Mouse (Mus musculus) lung, embryonic 16.5 days (tissue): ENCODE data around the gene Gde1. TPM values are rescaled to one million over a fixed set of nuclear protein-coding genes. Genes with fewer than 3 reads are reported as not detected.

Source experiments
- ATAC-seq: fragments of 200-750 bp; cut with Nextera tagmentation; 2 replicates; pipeline ENCODE4 v1.8.0; 2017; ENCODE audit warnings: low read depth, mild to moderate bottlenecking, moderate library complexity
- H3K27ac ChIP-seq: fragments of 300-500 bp; sonication (generic); 2 replicates; pipeline ENCODE4 v1.5.1; 2014; ENCODE audit warnings: mild to moderate bottlenecking, control low read depth, low read length
- H3K27me3 ChIP-seq: fragments of 300-500 bp; sonication (generic); 2 replicates; pipeline ENCODE4 v1.6.1; 2014; ENCODE audit warnings: low read depth, low read length, mixed read lengths; ENCODE audit not compliant: control insufficient read depth, insufficient read depth
- H3K36me3 ChIP-seq: fragments of 300-500 bp; sonication (generic); 2 replicates; pipeline ENCODE4 v1.6.1; 2014; ENCODE audit warnings: low read length; ENCODE audit not compliant: control insufficient read depth, insufficient read depth
- H3K4me1 ChIP-seq: fragments of 300-500 bp; sonication (generic); replicated peaks from 2 replicates; pipeline ENCODE4 v1.6.1; 2014; ENCODE audit warnings: low read length, mixed read lengths; ENCODE audit not compliant: control insufficient read depth, insufficient read depth
- H3K4me2 ChIP-seq: fragments of 300-500 bp; sonication (generic); 2 replicates; pipeline ENCODE4 v1.6.1; 2014; ENCODE audit warnings: low read depth, low read length, control low read depth
- H3K4me3 ChIP-seq: fragments of 300-500 bp; sonication (generic); 2 replicates; pipeline ENCODE4 v1.5.1; 2014; ENCODE audit warnings: mild to moderate bottlenecking, low read length, control low read depth
- H3K9ac ChIP-seq: fragments of 300-500 bp; sonication (generic); 2 replicates; pipeline ENCODE4 v1.6.1; 2014; ENCODE audit warnings: low read length, control low read depth
- H3K9me3 ChIP-seq: fragments of 300-500 bp; sonication (generic); 2 replicates; pipeline ENCODE4 v1.6.1; 2016; ENCODE audit warnings: low read length; ENCODE audit not compliant: control insufficient read depth
- WGBS: fragments of 180-500 bp; shearing (Covaris S2); extraction: QIAGEN DNeasy Blood & Tissue Kit; methylation state at CpG from one replicate; pipeline ENCODE4 v1.1.7; 2014; 5-methylcytosine and 5-hydroxymethylcytosine counted together
- polyA plus RNA-seq: library from polyadenylated mRNA; unstranded; fragments of >200 nt; fragmentation: Nextera tagmentation; extraction: Ambion mirVana; gene quantifications from 2 replicates; pipeline ENCODE4 v1.2.1, GENCODE M21; 2015

Gene Gde1
- polyA plus RNA-seq, 1 experiment from 2014 or later, result 146 TPM

GRCm38 (mm10) chr7:118738730-118739129, 33.2 kb upstream of the Gde1 start:
- no peak overlapping the region for H3K4me2 ChIP-seq
- H3K9me3 ChIP-seq, result no peaks in the 10 kb centered on the region
- no peak for ATAC-seq
- H3K36me3 ChIP-seq, result 0 out of 2 replicates have a peak, but pooled peaks cover 2% of the 10 kb centered on the region
- H3K4me1 ChIP-seq, result peaks cover 6% of the 10 kb centered on the region; the same call in 1 of the 2 replicates
- H3K27me3 ChIP-seq, result no peaks in the 10 kb centered on the region
- H3K9ac ChIP-seq, result no peak overlapping the region
- no peak overlapping the region for H3K4me3 ChIP-seq
- WGBS, result 62% methylated on average over 1 of the region's 1 CpGs
- H3K27ac ChIP-seq, result no peak overlapping the region

- peaks cover 15% of the 10 kb centered on the region for H3K36me3 ChIP-seq
- H3K27ac ChIP-seq, result no peak overlapping the region
- no peaks in the 10 kb centered on the region for H3K27me3 ChIP-seq
- WGBS, result 90% methylated on average over 13 of the region's 13 CpGs
- no peak overlapping the region for H3K9ac ChIP-seq
- H3K9me3 ChIP-seq, result no peaks in the 10 kb centered on the region
- ATAC-seq, result no peak
- H3K4me3 ChIP-seq, result no peak overlapping the region
- H3K4me2 ChIP-seq, result no peak overlapping the region
- H3K4me1 ChIP-seq, result no peaks in the 10 kb centered on the region
Observed at GRCm38 (mm10) chr7:118733225-118733624, 27.6 kb upstream of the Gde1 start.

- H3K9me3 ChIP-seq, result no peaks in the 10 kb centered on the region
- H3K4me3 ChIP-seq, result no peak overlapping the region
- H3K9ac ChIP-seq, result no peak overlapping the region
- no peak for ATAC-seq
- WGBS, result 88% methylated on average over 3 of the region's 3 CpGs
- no peak overlapping the region for H3K27ac ChIP-seq
- H3K4me1 ChIP-seq, result no peaks in the 10 kb centered on the region
- H3K36me3 ChIP-seq, result peaks cover 19% of the 10 kb centered on the region
- no peaks in the 10 kb centered on the region for H3K27me3 ChIP-seq
- H3K4me2 ChIP-seq, result no peak overlapping the region
Observed at GRCm38 (mm10) chr7:118731781-118732180, 26.2 kb upstream of the Gde1 start.

GRCm38 (mm10) chr7:118728846-118729587, 23.4 kb upstream of the Gde1 start:
- 90% methylated on average over 13 of the region's 13 CpGs for WGBS

GRCm38 (mm10) chr7:118725459-118725858, 19.9 kb upstream of the Gde1 start:
- no peak for ATAC-seq
- Histone ChIP-seq H3K4me1 (no peaks in the 10 kb centered on the region; the same call in 1 of the 2 replicates), H3K4me3 (no peak overlapping the region), H3K9ac (no peak overlapping the region), H3K27ac (no peak overlapping the region), H3K27me3 (no peaks in the 10 kb centered on the region), H3K9me3 (no peaks in the 10 kb centered on the region), H3K36me3 (peaks cover 23% of the 10 kb centered on the region), H3K4me2 (no peak overlapping the region)
- WGBS, result 85% methylated on average over 2 of the region's 2 CpGs

More at GRCm38 (mm10) chr7:118728846-118729587, 23.4 kb upstream of the Gde1 start:
- Histone ChIP-seq H3K4me3 (no peak overlapping the region), H3K4me1 (no peaks in the 10 kb centered on the region; the same call in 1 of the 2 replicates), H3K4me2 (no peak overlapping the region), H3K27me3 (no peaks in the 10 kb centered on the region), H3K9ac (no peak overlapping the region), H3K36me3 (peaks cover 34% of the 10 kb centered on the region), H3K27ac (no peak overlapping the region), H3K9me3 (no peaks in the 10 kb centered on the region)
- no peak for ATAC-seq

GRCm38 (mm10) chr7:118723927-118724326, 18.3 kb upstream of the Gde1 start:
- Histone ChIP-seq H3K27ac (peak overlapping the region; percentile 67), H3K4me3 (no peak overlapping the region), H3K9me3 (no peaks in the 10 kb centered on the region), H3K4me2 (peak overlapping the region; percentile 25; the same call in 1 of the 2 replicates), H3K36me3 (peaks cover 23% of the 10 kb centered on the region), H3K4me1 (no peaks in the 10 kb centered on the region; the same call in 1 of the 2 replicates), H3K27me3 (no peaks in the 10 kb centered on the region), H3K9ac (no peak overlapping the region)
- WGBS, result 66% methylated on average over 9 of the region's 9 CpGs
- ATAC-seq, result peak; percentile 97

- Histone ChIP-seq H3K4me2 (no peak overlapping the region), H3K9ac (no peak overlapping the region), H3K36me3 (peaks cover 9% of the 10 kb centered on the region; the same call in 1 of the 2 replicates), H3K27me3 (no peaks in the 10 kb centered on the region), H3K4me1 (peaks cover 6% of the 10 kb centered on the region), H3K4me3 (no peak overlapping the region), H3K9me3 (no peaks in the 10 kb centered on the region), H3K27ac (no peak overlapping the region)
- no peak for ATAC-seq
- WGBS, result 93% methylated on average over 4 of the region's 4 CpGs
Observed at GRCm38 (mm10) chr7:118718066-118718465, 12.5 kb upstream of the Gde1 start.

- Histone ChIP-seq H3K9me3 (no peaks in the 10 kb centered on the region), H3K36me3 (peaks cover 6% of the 10 kb centered on the region; the same call in 1 of the 2 replicates), H3K4me3 (no peak overlapping the region), H3K9ac (no peak overlapping the region), H3K27ac (no peak overlapping the region), H3K27me3 (no peaks in the 10 kb centered on the region), H3K4me2 (no peak overlapping the region), H3K4me1 (peaks cover 6% of the 10 kb centered on the region)
- WGBS, result 81% methylated on average over 1 of the region's 1 CpGs
- no peak for ATAC-seq
Observed at GRCm38 (mm10) chr7:118714873-118715272, 9.3 kb upstream of the Gde1 start.

- WGBS, result under 1% methylated on average over 48 of the region's 48 CpGs
- no peaks in the 10 kb centered on the region for H3K9me3 ChIP-seq
- peak; percentile 99 for ATAC-seq
- H3K9ac ChIP-seq, result peak within 1 kb of the TSS; percentile 82
- no peaks in the 10 kb centered on the region for H3K27me3 ChIP-seq
- peaks cover 6% of the 10 kb centered on the region for H3K4me1 ChIP-seq
- peak within 1 kb of the TSS; percentile 94 for H3K4me3 ChIP-seq
- no peaks in the 10 kb centered on the region for H3K36me3 ChIP-seq
- no peak within 1 kb of the TSS for H3K27ac ChIP-seq
- H3K4me2 ChIP-seq, result peak within 1 kb of the TSS; percentile 85
Observed at GRCm38 (mm10) chr7:118712228-118713173, 6.9 kb upstream of the Gde1 start, which contains the start of gene Ccp110. Ccp110 (plus strand) TSS chr7:118712552.
